Mouse (Mus musculus): Measurements from ENCODE around the gene Agr3.
A peak's percentile ranks its signal among the peaks of the same experiment; 100 is the strongest.

The Agr3 gene

GRCm38 (mm10) chr12:35983472-35983871 lies 58.1 kb downstream of the Agr3 start:
- peak; percentile 14 for DNase-seq (ENCODE audit: low read depth)

- DNase-seq (ENCODE audit: low read depth) = no peak
Measured at GRCm38 (mm10) chr12:35984743-35985142, 59.3 kb downstream of the Agr3 start.

- DNase-seq (ENCODE audit: low read depth) = no peak
Measured at GRCm38 (mm10) chr12:35992711-35993110, 67.3 kb downstream of the Agr3 start, which contains the start of gene Agr2. Gene Agr2 (plus strand): TSS chr12:35992907.

- no peak for DNase-seq (ENCODE audit: low read depth)
Measured at GRCm38 (mm10) chr12:35993583-35993982, 68.2 kb downstream of the Agr3 start.

GRCm38 (mm10) chr12:35994098-35994497 lies 68.7 kb downstream of the Agr3 start:
- no peak for DNase-seq (ENCODE audit: low read depth)

- DNase-seq (ENCODE audit: low read depth) = peak; percentile 65
Measured at GRCm38 (mm10) chr12:35995799-35996198, 70.4 kb downstream of the Agr3 start.

Measured in induced T-regulatory cell, adult 2 months (primary cell).